Mouse (Mus musculus) intestine, postnatal 0 days (tissue): ENCODE results near the gene Tob1. TPM values are rescaled to one million over a fixed set of nuclear protein-coding genes. Genes with fewer than 3 reads are reported as not detected.

Experiments used
- ATAC-seq: fragments of 200-750 bp; cut with Nextera tagmentation; 2 replicates; pipeline ENCODE4 v1.8.0; 2017; ENCODE audit warnings: mild to moderate bottlenecking, moderate TSS enrichment, moderate library complexity
- H3K27ac ChIP-seq: fragments of 300-500 bp; sonication (generic); 2 replicates; pipeline ENCODE4 v1.5.1; 2014; ENCODE audit warnings: mild to moderate bottlenecking, low read depth, low read length, moderate library complexity
- H3K27me3 ChIP-seq: fragments of 300-500 bp; sonication (generic); replicated peaks from 2 replicates; pipeline ENCODE4 v1.6.1; 2014; ENCODE audit warnings: low read length, mixed read lengths; ENCODE audit not compliant: control insufficient read depth, insufficient read depth
- H3K36me3 ChIP-seq: fragments of 300-500 bp; sonication (generic); 2 replicates; pipeline ENCODE4 v1.6.1; 2014; ENCODE audit warnings: mild to moderate bottlenecking, moderate library complexity; ENCODE audit not compliant: control insufficient read depth, insufficient read depth
- H3K4me1 ChIP-seq: fragments of 300-500 bp; sonication (generic); replicated peaks from 2 replicates; pipeline ENCODE4 v1.6.1; 2014; ENCODE audit warnings: antibody characterized with exemption, low read length, mixed read lengths; ENCODE audit not compliant: control insufficient read depth, insufficient read depth
- H3K4me2 ChIP-seq: fragments of 300-500 bp; sonication (generic); replicated peaks from 2 replicates; pipeline ENCODE4 v1.6.1; 2014; ENCODE audit warnings: low read depth, mild to moderate bottlenecking, moderate library complexity
- H3K4me3 ChIP-seq: fragments of 300-500 bp; sonication (generic); 2 replicates; pipeline ENCODE4 v1.5.1; 2014; ENCODE audit warnings: low read depth, low read length
- H3K9ac ChIP-seq: fragments of 300-500 bp; sonication (generic); 2 replicates; pipeline ENCODE4 v1.6.1; 2014; ENCODE audit warnings: mild to moderate bottlenecking, low read depth, low read length
- H3K9me3 ChIP-seq: fragments of 300-500 bp; sonication (generic); 2 replicates; pipeline ENCODE4 v1.6.1; 2016; ENCODE audit warnings: mixed run types; ENCODE audit not compliant: control insufficient read depth
- CTCF ChIP-seq: sonication (generic); IDR thresholded peaks from 2 replicates; pipeline ENCODE4 v1.5.1; 2016; ENCODE audit warnings: low read depth, mild to moderate bottlenecking, control low read depth, antibody characterized with exemption, moderate library complexity
- WGBS: fragments of 180-500 bp; shearing (Covaris S2); extraction: QIAGEN DNeasy Blood & Tissue Kit; methylation state at CpG from one replicate; pipeline ENCODE4 v1.1.7; 2014; 5-methylcytosine and 5-hydroxymethylcytosine counted together
- polyA plus RNA-seq: library from polyadenylated mRNA; unstranded; fragments of >200 nt; fragmentation: Nextera tagmentation; extraction: Ambion mirVana; gene quantifications from 2 replicates; pipeline ENCODE4 v1.2.1, GENCODE M21; 2015

The Tob1 gene
- polyA plus RNA-seq, 1 experiment from 2014 or later = 69.4 TPM

DNA sequence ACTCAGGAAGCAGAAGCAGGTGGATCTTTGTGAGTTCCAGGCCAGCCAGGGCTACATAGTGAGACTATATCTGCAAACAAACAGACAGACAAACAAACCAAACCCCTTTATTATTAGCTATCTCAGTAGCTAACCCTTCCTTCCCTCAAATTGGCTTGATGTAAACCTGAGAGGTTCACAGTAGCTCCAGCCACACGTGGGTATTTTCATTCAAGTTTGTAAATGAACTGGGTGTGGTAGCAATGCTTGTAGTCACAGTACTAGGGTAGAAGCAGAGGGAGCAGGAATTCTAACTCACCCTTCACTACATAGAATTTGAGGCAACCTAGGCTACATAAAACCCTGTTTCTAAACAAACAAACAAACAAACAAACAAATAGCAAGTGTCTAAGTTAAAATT is 31.5 kb upstream of the Tob1 start:
- H3K4me3 ChIP-seq = no peak overlapping the region
- no peak overlapping the region for H3K9ac ChIP-seq
- no peaks in the 10 kb centered on the region for H3K27me3 ChIP-seq
- H3K36me3 ChIP-seq = no peaks in the 10 kb centered on the region
- H3K27ac ChIP-seq = no peak overlapping the region
- 14% methylated on average over 1 of the region's 1 CpGs for WGBS
- H3K4me1 ChIP-seq = no peaks in the 10 kb centered on the region
- no peak for ATAC-seq
- H3K4me2 ChIP-seq = no peak overlapping the region
- TF ChIP-seq CTCF = no peak
- H3K9me3 ChIP-seq = no peaks in the 10 kb centered on the region

DNA sequence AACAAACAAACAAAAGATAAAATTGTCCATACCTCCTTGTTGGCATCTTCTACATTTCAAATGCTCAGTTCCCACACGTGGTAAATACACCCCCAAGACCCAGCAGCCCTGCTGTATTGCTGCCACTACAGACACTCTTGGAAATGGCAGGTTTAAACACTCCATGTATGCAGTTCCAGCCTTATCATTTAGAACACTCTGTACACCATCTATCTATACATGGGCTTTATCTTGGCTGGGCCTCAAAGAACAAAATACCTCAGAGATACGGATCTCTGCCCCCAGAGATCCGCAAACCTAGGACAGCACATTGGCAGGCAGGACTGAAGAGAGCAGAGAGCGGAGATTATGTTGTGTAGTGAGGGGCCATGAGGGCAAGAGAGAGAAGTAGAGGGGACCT is 31.1 kb upstream of the Tob1 start:
- no peak overlapping the region for H3K9ac ChIP-seq
- 65% methylated on average over 4 of the region's 4 CpGs for WGBS
- H3K4me1 ChIP-seq = no peaks in the 10 kb centered on the region
- H3K36me3 ChIP-seq = no peaks in the 10 kb centered on the region
- no peak for TF ChIP-seq CTCF
- no peak overlapping the region for H3K4me2 ChIP-seq
- H3K27ac ChIP-seq = no peak overlapping the region
- no peaks in the 10 kb centered on the region for H3K27me3 ChIP-seq
- H3K9me3 ChIP-seq = no peaks in the 10 kb centered on the region
- ATAC-seq = no peak
- H3K4me3 ChIP-seq = no peak overlapping the region

DNA sequence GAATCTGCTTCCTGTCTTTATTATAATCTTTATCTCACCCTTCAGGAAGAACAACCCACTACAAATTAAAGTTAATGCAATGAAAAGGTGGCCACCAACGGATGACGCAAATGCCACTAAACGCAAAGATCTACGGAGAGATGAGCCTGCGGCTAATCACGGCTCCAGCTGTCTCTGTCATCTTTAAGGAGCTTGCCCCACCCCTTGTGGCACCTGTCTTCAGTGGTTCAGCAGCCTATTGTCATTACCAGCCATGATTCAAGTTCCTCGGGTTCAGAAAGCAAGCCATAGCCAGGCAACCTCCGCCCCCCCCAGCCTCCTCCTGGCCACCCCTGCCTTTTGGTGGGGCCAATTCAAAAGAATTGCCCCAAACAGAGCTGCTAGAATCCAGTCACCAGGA is 29.6 kb upstream of the Tob1 start:
- Histone ChIP-seq H3K27me3 (no peaks in the 10 kb centered on the region), H3K36me3 (no peaks in the 10 kb centered on the region), H3K9me3 (no peaks in the 10 kb centered on the region), H3K4me2 (no peak overlapping the region), H3K4me3 (no peak overlapping the region), H3K27ac (no peak overlapping the region), H3K9ac (no peak overlapping the region), H3K4me1 (no peaks in the 10 kb centered on the region)
- TF ChIP-seq CTCF = no peak
- ATAC-seq = no peak
- WGBS = 88% methylated on average over 8 of the region's 8 CpGs

DNA sequence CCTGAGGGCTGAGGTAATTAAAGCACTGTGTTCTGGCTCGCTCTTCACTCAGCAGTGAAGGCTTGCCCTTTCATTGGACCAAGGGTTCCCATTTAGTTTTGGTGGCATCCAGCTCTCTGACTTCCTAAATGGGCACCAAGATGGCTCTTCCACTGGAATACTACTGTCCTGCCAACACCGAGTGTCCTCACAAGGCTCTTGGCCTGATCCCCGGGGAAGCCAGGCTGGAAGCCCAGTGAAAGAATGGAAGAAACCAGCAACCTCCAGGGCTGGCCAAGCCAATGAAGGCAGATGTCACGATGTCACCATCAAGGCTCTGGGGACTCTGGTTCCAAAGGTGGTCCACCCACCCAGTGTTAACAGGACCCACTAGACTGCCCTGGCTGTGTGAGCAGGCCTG is 28.5 kb upstream of the Tob1 start:
- Histone ChIP-seq H3K36me3 (no peaks in the 10 kb centered on the region), H3K27me3 (no peaks in the 10 kb centered on the region), H3K4me2 (no peak overlapping the region), H3K27ac (no peak overlapping the region), H3K9ac (no peak overlapping the region), H3K4me3 (no peak overlapping the region), H3K4me1 (no peaks in the 10 kb centered on the region), H3K9me3 (no peaks in the 10 kb centered on the region)
- 94% methylated on average over 4 of the region's 4 CpGs for WGBS
- no peak for TF ChIP-seq CTCF
- no peak for ATAC-seq

DNA sequence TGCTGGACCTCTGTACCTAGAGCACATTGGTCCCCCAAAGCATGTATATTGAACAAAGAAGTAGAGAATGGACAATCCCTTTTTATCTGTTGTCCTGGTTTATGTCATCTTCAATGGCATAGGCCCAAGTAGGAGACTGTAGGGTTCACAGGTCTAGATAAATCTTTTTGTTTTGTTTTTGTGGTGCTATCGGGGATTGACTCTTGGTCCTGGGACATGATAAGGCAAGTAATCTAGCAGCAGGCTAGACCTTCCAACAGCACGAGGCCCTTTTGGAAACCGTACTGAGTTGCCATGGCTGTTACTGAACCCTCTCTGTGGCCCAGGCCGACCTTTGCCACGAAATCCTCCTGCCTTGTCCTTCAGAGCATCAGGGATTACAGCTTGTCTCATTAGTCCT is 28.1 kb upstream of the Tob1 start:
- Histone ChIP-seq H3K9me3 (no peaks in the 10 kb centered on the region), H3K27ac (no peak overlapping the region), H3K4me1 (no peaks in the 10 kb centered on the region), H3K4me2 (no peak overlapping the region), H3K36me3 (no peaks in the 10 kb centered on the region), H3K9ac (no peak overlapping the region), H3K4me3 (no peak overlapping the region), H3K27me3 (no peaks in the 10 kb centered on the region)
- TF ChIP-seq CTCF = no peak
- ATAC-seq = no peak
- WGBS = 86% methylated on average over 5 of the region's 5 CpGs

DNA sequence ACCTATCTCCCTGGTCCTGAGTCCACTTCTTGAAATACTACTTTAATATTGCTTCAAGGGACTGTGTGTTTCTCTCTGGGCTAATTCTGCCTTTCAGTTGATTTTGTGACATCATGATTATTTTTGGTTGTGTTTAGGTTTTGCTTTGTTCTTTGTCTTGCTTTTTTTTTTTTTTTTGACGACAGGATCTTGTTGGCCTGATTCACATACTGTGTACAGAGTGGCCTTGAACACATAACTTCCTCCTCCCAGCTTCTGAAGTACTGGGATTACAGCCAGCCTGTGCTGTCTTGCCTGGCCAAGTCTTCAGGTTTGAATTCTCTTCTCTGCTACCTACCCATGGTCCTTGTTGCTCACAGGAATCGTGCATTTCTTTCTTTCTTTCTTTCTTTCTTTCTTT is 27.6 kb upstream of the Tob1 start:
- Histone ChIP-seq H3K9me3 (no peaks in the 10 kb centered on the region), H3K4me2 (no peak overlapping the region), H3K4me3 (no peak overlapping the region), H3K36me3 (no peaks in the 10 kb centered on the region), H3K9ac (no peak overlapping the region), H3K27ac (no peak overlapping the region), H3K4me1 (no peaks in the 10 kb centered on the region), H3K27me3 (no peaks in the 10 kb centered on the region)
- WGBS = 67% methylated on average over 2 of the region's 2 CpGs
- no peak for ATAC-seq
- TF ChIP-seq CTCF = no peak

DNA sequence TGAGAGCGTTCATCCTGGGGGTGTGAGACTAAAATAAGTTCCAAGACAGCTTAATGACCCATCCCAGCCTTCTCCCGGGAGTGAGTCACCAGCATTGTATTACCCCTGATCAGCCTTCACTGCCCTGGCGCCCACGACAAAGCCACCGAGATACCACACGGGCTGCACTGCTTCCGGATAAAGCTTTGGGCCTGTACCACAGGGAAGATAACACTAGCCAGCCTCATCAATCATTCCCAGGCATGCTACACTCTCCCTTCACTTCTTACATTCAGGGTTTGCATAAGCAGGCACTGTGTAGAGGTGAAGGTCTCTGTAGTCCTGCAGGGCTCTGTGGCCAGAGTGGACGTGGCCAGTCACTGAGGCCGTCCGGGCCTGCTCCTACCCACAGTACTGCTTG is 21.7 kb upstream of the Tob1 start:
- H3K9me3 ChIP-seq = no peaks in the 10 kb centered on the region
- WGBS = 36% methylated on average over 10 of the region's 10 CpGs
- H3K4me1 ChIP-seq = no peaks in the 10 kb centered on the region
- H3K4me2 ChIP-seq = no peak overlapping the region
- no peak overlapping the region for H3K4me3 ChIP-seq
- H3K36me3 ChIP-seq = no peaks in the 10 kb centered on the region
- no peak for ATAC-seq
- H3K9ac ChIP-seq = no peak overlapping the region
- no peak overlapping the region for H3K27ac ChIP-seq
- H3K27me3 ChIP-seq = no peaks in the 10 kb centered on the region
- TF ChIP-seq CTCF = no peak
